Mouse (Mus musculus): ENCODE results near the gene Cphx1. TPM values are rescaled to one million over a fixed set of nuclear protein-coding genes. Genes with fewer than 3 reads are reported as not detected.
"Not testable (repeated sequence)": the region's sequence is repeated elsewhere in the genome, so short reads cannot be mapped to it uniquely, and the experiment has no call there.

Gene Cphx1
- polyA plus RNA-seq, 1 experiment from 2014 or later, result not detected

DNA sequence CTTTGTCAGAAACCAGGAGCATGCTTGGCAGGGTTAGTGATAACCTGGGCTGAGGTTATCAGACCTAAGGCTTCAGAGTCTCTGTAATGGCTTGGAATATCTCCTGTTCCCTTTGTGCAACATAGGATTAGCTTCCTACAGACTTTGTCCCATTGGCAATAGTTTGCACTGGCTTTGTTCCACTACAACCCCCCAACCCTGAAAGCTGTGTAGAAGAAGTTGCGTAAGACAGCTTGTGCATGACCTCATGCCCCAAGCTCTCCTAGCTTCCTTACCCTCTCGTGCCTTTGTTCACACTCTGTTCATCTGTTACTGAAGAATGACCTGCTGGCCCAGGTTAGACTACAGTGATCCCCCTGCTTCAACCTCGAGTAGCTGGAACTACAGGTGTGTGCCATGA, 19.8 kb downstream of the Cphx1 start:
- not testable (repeated sequence) for H3K4me3 ChIP-seq; ATAC-seq (replicated peaks; ENCODE audit: insufficient number of reproducible peaks, insufficient read depth, low FRiP score, low read depth); H3K9me3 ChIP-seq (replicated peaks); H3K9ac ChIP-seq; H3K4me2 ChIP-seq; H3K4me1 ChIP-seq (replicated peaks); H3K27me3 ChIP-seq; H3K36me3 ChIP-seq; H3K27ac ChIP-seq
- WGBS, result no CpG with 5 or more reads among the region's 3 CpGs

GRCm38 (mm10) chr14:25978371-25979241, 40.5 kb downstream of the Cphx1 start, which contains the start of gene Duxbl1:
Gene Duxbl1, plus strand, starts transcription at chr14:25978577.
- no CpG with 5 or more reads among the region's 25 CpGs for WGBS
- Histone ChIP-seq H3K4me2 (peak within 1 kb of the TSS; percentile 55), H3K9ac (peak within 1 kb of the TSS; percentile 41; the same call in 1 of the 2 replicates), H3K27ac (peak within 1 kb of the TSS; percentile 72), H3K4me3 (peak within 1 kb of the TSS; percentile 38)
- peak; percentile 80 for ATAC-seq (replicated peaks; ENCODE audit: insufficient number of reproducible peaks, insufficient read depth, low FRiP score, low read depth)
- not testable (repeated sequence) for H3K4me1 ChIP-seq (replicated peaks); H3K27me3 ChIP-seq; H3K9me3 ChIP-seq (replicated peaks); H3K36me3 ChIP-seq

DNA sequence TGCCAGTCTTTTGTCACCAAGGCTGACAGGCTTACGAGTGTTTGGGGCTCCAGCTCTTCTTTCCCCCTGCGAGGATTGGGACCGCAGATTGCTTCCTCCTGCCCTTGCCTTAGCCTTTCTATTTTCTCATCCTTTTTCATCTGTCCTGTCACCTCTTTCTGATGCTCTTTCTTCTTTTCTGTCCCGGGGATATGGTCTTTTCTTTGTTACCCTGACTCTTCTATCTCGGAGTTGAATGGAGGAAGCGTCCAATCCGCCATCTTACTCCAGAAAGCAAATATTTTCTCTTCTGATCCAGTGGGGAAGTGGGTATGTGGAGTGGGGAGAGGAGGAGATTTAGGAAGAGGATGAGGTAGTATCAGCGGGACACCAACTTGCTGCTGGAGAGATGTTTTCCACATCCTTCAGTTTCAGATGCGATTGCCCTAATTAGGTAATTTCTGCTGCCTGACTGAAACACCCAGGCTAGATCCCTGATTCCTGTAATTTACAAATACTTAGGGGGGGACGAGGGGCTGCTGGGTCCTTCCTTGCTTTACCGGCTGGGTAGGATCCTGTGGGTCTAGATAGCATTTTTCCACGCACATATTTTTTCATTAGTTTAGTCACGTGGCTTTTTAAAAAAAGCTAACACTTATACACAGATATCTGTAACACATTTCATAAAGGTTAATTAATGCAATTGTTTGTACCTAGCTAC, 41.3 kb downstream of the Cphx1 start:
- Histone ChIP-seq H3K27ac (peak overlapping the region; percentile 72), H3K4me2 (peak overlapping the region; percentile 55), H3K9ac (peak overlapping the region; percentile 41; the same call in 1 of the 2 replicates), H3K4me3 (peak overlapping the region; percentile 38)
- H3K27me3 ChIP-seq; ATAC-seq (replicated peaks; ENCODE audit: insufficient number of reproducible peaks, insufficient read depth, low FRiP score, low read depth); H3K36me3 ChIP-seq; H3K9me3 ChIP-seq (replicated peaks); H3K4me1 ChIP-seq (replicated peaks): not testable (repeated sequence)
- WGBS, result 3% methylated on average over 7 of the region's 13 CpGs

- H3K27ac ChIP-seq; H3K27me3 ChIP-seq; H3K36me3 ChIP-seq; H3K4me2 ChIP-seq; H3K9me3 ChIP-seq (replicated peaks); H3K4me1 ChIP-seq (replicated peaks); H3K4me3 ChIP-seq; H3K9ac ChIP-seq; ATAC-seq (replicated peaks; ENCODE audit: insufficient number of reproducible peaks, insufficient read depth, low FRiP score, low read depth): not testable (repeated sequence)
- WGBS, result 43% methylated on average over 4 of the region's 9 CpGs
These were observed 43.8 kb downstream of the Cphx1 start for GRCm38 (mm10) chr14:25981880-25982279.

Other genes starting within 250 kb of the Cphx1 start
- gene Ppif, start 244.2 kb upstream of the Cphx1 start, polyA plus RNA-seq (2015; fragmentation: Nextera tagmentation; extraction: Ambion mirVana), result 102 and 108 TPM in 2 replicates
- gene Zcchc24, start 169.3 kb upstream of the Cphx1 start, polyA plus RNA-seq (2015; fragmentation: Nextera tagmentation; extraction: Ambion mirVana), result 22.4 and 26.8 TPM in 2 replicates
- gene Anxa11, start 96.1 kb upstream of the Cphx1 start, polyA plus RNA-seq (2015; fragmentation: Nextera tagmentation; extraction: Ambion mirVana), result 27.0 and 31.6 TPM in 2 replicates
- gene Plac9a, start 35.2 kb upstream of the Cphx1 start, polyA plus RNA-seq (2015; fragmentation: Nextera tagmentation; extraction: Ambion mirVana), result 0.85 TPM in 1 of 2 replicates, not detected in the other
- gene Tmem254a, start 10.6 kb upstream of the Cphx1 start, polyA plus RNA-seq (2015; fragmentation: Nextera tagmentation; extraction: Ambion mirVana), result 2.3 and 4.2 TPM in 2 replicates
- 0.43 and 0.82 TPM in 2 replicates for gene Duxbl1, start 40.3 kb downstream of the Cphx1 start, polyA plus RNA-seq (2015; fragmentation: Nextera tagmentation; extraction: Ambion mirVana)
- gene Gm9780, start 104.4 kb downstream of the Cphx1 start, polyA plus RNA-seq (2015; fragmentation: Nextera tagmentation; extraction: Ambion mirVana), result 17.0 and 23.9 TPM in 2 replicates
- 15.8 and 21.7 TPM in 2 replicates for gene Tmem254c, start 129.1 kb downstream of the Cphx1 start, polyA plus RNA-seq (2015; fragmentation: Nextera tagmentation; extraction: Ambion mirVana)
- not detected in 2 replicates for gene Cphx2, start 143.2 kb downstream of the Cphx1 start, polyA plus RNA-seq (2015; fragmentation: Nextera tagmentation; extraction: Ambion mirVana)
- gene Cphx3, start 144.0 kb downstream of the Cphx1 start, polyA plus RNA-seq (2015; fragmentation: Nextera tagmentation; extraction: Ambion mirVana), result not detected in 2 replicates
- gene Duxbl2, start 180.0 kb downstream of the Cphx1 start, polyA plus RNA-seq (2015; fragmentation: Nextera tagmentation; extraction: Ambion mirVana), result 0.94 and 1.4 TPM in 2 replicates
- gene Plac9b, start 244.2 kb downstream of the Cphx1 start, polyA plus RNA-seq (2015; fragmentation: Nextera tagmentation; extraction: Ambion mirVana), result 19.4 and 20.0 TPM in 2 replicates

Data from heart, embryonic 15.5 days (tissue).